Mouse (Mus musculus) lung, adult 2 months (tissue): ENCODE data around the gene Ccdc149.

Experiments used
- CTCF ChIP-seq: fragments of 200-500 bp; IDR thresholded peaks from 2 replicates; pipeline ENCODE4 v1.5.1; 2011; ENCODE audit warnings: mild to moderate bottlenecking, low read length, control low read depth; ENCODE audit not compliant: insufficient read depth
- POLR2A ChIP-seq: fragments of 200-500 bp; IDR thresholded peaks from 2 replicates; pipeline ENCODE4 v1.6.1; 2011; ENCODE audit warnings: low read depth, mild to moderate bottlenecking, control low read depth, low read length, borderline replicate concordance; ENCODE audit errors: extremely low read depth

DNA sequence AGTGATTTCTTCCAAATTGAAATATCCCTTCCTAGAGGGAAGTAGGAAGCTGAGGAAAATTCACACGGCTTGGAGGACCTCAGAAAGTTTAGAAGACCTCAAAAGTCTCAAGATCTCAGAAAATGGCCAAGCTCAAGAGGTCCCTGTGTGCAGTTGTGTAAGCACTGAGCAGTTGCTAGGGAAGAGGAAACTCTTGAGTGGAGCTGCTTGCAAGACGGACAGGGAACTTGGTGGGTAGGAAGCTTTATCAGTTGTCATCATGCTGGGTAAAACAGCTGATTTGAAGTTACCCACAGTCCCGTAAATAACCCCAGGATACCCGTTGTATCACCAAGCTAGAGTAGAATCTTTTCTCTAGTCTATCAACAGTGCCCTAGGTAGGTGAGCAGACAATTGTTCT is 12.0 kb downstream of the Ccdc149 start:
- TF ChIP-seq CTCF, result no peak
- no peak for TF ChIP-seq POLR2A
